Comparison of ENCODE assay signal across 9 mouse cellular contexts in the genomic region with DNA sequence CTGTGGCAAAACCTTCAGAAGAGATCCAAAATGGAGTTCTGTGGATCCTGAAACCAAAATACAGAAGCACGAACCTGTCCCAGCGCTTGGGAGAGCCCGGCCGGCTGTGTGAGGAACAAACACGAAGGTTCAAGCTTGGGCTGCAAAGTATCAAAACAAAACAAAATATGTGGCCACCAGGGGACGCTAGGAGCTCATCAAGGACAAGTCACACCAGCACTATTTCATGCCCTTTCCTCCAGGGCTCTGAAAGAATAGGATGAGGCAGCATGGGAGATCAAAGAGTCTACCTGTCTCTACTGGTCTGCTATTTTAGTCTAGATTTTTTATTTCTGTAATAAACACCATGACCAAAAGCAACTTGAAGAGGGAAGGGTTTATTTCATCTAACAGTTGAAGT. TPM values are rescaled to one million over a fixed set of nuclear protein-coding genes. Genes with fewer than 3 reads are reported as not detected.
DNase-seq lines count a peak whose midpoint lies in the region; ATAC-seq and TF ChIP-seq lines count a peak whose summit lies in the region.
"Had no signal": no experiment of that assay in that cellular context is flagged by ENCODE, and none has a peak within 500 bp of the region (broad histone marks: within the 10 kb centered on the region; RNA-seq: fewer than 3 reads in every experiment).

No protein-coding gene starts in this region.

- H3K9ac ChIP-seq in kidney, embryonic 16.5 days (replicated peaks; ENCODE audit: low read length), result no peak overlapping the region
- H3K9ac ChIP-seq in liver, adult 2 months (ENCODE audit: low read depth, low read length), result no peak overlapping the region
- H3K9ac ChIP-seq: hindbrain, embryonic 15.5 days had no signal

- no peak for TF ChIP-seq POLR2A in liver, adult 2 months (IDR thresholded peaks at IDR 0.05; ENCODE audit: extremely low read depth, insufficient read depth, low read length)

- 16% methylated on average over 6 of the region's 6 CpGs for WGBS in kidney, embryonic 16.5 days
- WGBS in liver, adult 2 months, result 5% methylated on average over 6 of the region's 6 CpGs

- H3K27ac ChIP-seq in kidney, embryonic 16.5 days (ENCODE audit: low read length), result no peak overlapping the region
- no peak overlapping the region for H3K27ac ChIP-seq in liver, adult 2 months (replicated peaks; ENCODE audit: insufficient read depth, low read depth, low read length)
- H3K27ac ChIP-seq: hindbrain, embryonic 15.5 days had no signal

- no peaks in the 10 kb centered on the region for H3K36me3 ChIP-seq in kidney, embryonic 16.5 days (ENCODE audit: insufficient read depth, low read length)
- H3K36me3 ChIP-seq in liver, adult 2 months (ENCODE audit: control insufficient read depth, insufficient read depth, low read length), result no peaks in the 10 kb centered on the region
- H3K36me3 ChIP-seq: hindbrain, embryonic 15.5 days had no signal

- no peak overlapping the region for H3K4me2 ChIP-seq in kidney, embryonic 16.5 days (replicated peaks; ENCODE audit: low read depth, low read length)
- H3K4me2 ChIP-seq: hindbrain, embryonic 15.5 days had no signal

- no peaks in the 10 kb centered on the region for H3K27me3 ChIP-seq in kidney, embryonic 16.5 days (ENCODE audit: insufficient read depth, low read length)
- H3K27me3 ChIP-seq in liver, adult 2 months (ENCODE audit: control insufficient read depth, insufficient read depth, low read length), result no peaks in the 10 kb centered on the region
- H3K27me3 ChIP-seq: hindbrain, embryonic 15.5 days had no signal

- ATAC-seq in kidney, embryonic 16.5 days (ENCODE audit: low FRiP score, low TSS enrichment), result peak; percentile 41; the same call in 1 of the 2 replicates
- ATAC-seq in neutrophil, adult 5-6 weeks (ENCODE audit: extremely low read depth, insufficient number of reproducible peaks, low FRiP score, poor library complexity, severe bottlenecking), result peak; percentile 49; the same call in 1 of the 2 replicates

- peak; percentile 73 for TF ChIP-seq CTCF in liver, adult 2 months (IDR thresholded peaks at IDR 0.05; ENCODE audit: low read depth, low read length)

- H3K9me3 ChIP-seq in kidney, embryonic 16.5 days (ENCODE audit: low read length), result no peaks in the 10 kb centered on the region
- H3K9me3 ChIP-seq: hindbrain, embryonic 15.5 days had no signal

- no peaks in the 10 kb centered on the region for H3K79me2 ChIP-seq in liver, adult 2 months (ENCODE audit: control insufficient read depth, insufficient read depth, low read length)

- DNase-seq in A20 (ENCODE audit: low read depth, low spot score) (peak; percentile 89), adipocyte (ENCODE audit: low spot score) (peak; percentile 98)
- DNase-seq in embryo, embryonic 10 days (ENCODE audit: low spot score), result peak; percentile 90
- DNase-seq in heart, adult 18-20 months, result peak; percentile 91 to 97
- peak; percentile 67 for DNase-seq in liver, adult 2 months (ENCODE audit: extremely low read depth, low read depth, low spot score)
- DNase-seq in thymus, postnatal 0 days (ENCODE audit: low spot score), result peak; percentile 87

- H3K4me3 ChIP-seq in kidney, embryonic 16.5 days (ENCODE audit: low read length), result no peak overlapping the region
- no peak overlapping the region for H3K4me3 ChIP-seq in liver, adult 2 months (ENCODE audit: insufficient read depth, low read depth, low read length)
- H3K4me3 ChIP-seq: hindbrain, embryonic 15.5 days had no signal

- H3K4me1 ChIP-seq in kidney, embryonic 16.5 days (ENCODE audit: insufficient read depth, low read length), result no peaks in the 10 kb centered on the region
- no peaks in the 10 kb centered on the region for H3K4me1 ChIP-seq in liver, adult 2 months (ENCODE audit: control insufficient read depth, insufficient read depth, low read length)

RNA-seq across cellular contexts. Expression of a gene that starts 35.3 kb away (rescaled TPM):
- 10 to 100 TPM; 21.7 to 24.0 TPM for total RNA-seq in heart, adult 18-20 months (2021)
- 107 and 108 TPM in 2 replicates for polyA plus RNA-seq in kidney, embryonic 16.5 days (2015; fragmentation: Nextera tagmentation; extraction: Ambion mirVana)
- 0.55 and 1.4 TPM in 2 replicates for total RNA-seq in liver, adult 2 months (2014; rRNA removed)
- polyA plus RNA-seq in liver, adult 2 months (2012; rRNA removed), result 0.98 and 1.5 TPM in 2 replicates
- total RNA-seq in neutrophil, adult 5-6 weeks (2017), result 0.81 TPM in 1 of 2 replicates, not detected in the other
- polyA plus RNA-seq in thymus, postnatal 0 days (2015; fragmentation: Nextera tagmentation; extraction: Ambion mirVana), result 33.7 and 33.8 TPM in 2 replicates
